Mouse (Mus musculus) heart, embryonic 12.5 days (tissue): ENCODE data around the gene Ostm1. TPM values are rescaled to one million over a fixed set of nuclear protein-coding genes. Genes with fewer than 3 reads are reported as not detected.
A peak's percentile ranks its signal among the peaks of the same experiment; 100 is the strongest.

Source experiments
- ATAC-seq: fragments of 200-750 bp; cut with Nextera tagmentation; 2 replicates; pipeline ENCODE4 v1.8.0; 2017; ENCODE audit warnings: moderate TSS enrichment, moderate library complexity; ENCODE audit not compliant: insufficient number of reproducible peaks, low FRiP score
- H3K27ac ChIP-seq: fragments of 300-500 bp; sonication (generic); 2 replicates; pipeline ENCODE4 v1.5.1; 2016; ENCODE audit warnings: mild to moderate bottlenecking, moderate library complexity; ENCODE audit not compliant: poor library complexity, severe bottlenecking
- H3K27me3 ChIP-seq: fragments of 300-500 bp; sonication (generic); replicated peaks from 2 replicates; pipeline ENCODE4 v1.6.1; 2016; ENCODE audit warnings: mild to moderate bottlenecking, moderate library complexity
- H3K36me3 ChIP-seq: fragments of 300-500 bp; sonication (generic); 2 replicates; pipeline ENCODE4 v1.6.1; 2016; ENCODE audit warnings: mild to moderate bottlenecking, moderate library complexity
- H3K4me1 ChIP-seq: fragments of 300-500 bp; sonication (generic); replicated peaks from 2 replicates; pipeline ENCODE4 v1.6.1; 2016; ENCODE audit warnings: mild to moderate bottlenecking
- H3K4me2 ChIP-seq: fragments of 300-500 bp; sonication (generic); 2 replicates; pipeline ENCODE4 v1.6.1; 2016; ENCODE audit warnings: mild to moderate bottlenecking, moderate library complexity
- H3K4me3 ChIP-seq: fragments of 300-500 bp; sonication (generic); 2 replicates; pipeline ENCODE4 v1.5.1; 2016; ENCODE audit warnings: mild to moderate bottlenecking
- H3K9ac ChIP-seq: fragments of 300-500 bp; sonication (generic); 2 replicates; pipeline ENCODE4 v1.6.1; 2016; ENCODE audit warnings: mild to moderate bottlenecking, moderate library complexity
- H3K9me3 ChIP-seq: fragments of 300-500 bp; sonication (generic); replicated peaks from 2 replicates; pipeline ENCODE4 v1.6.1; 2016; ENCODE audit warnings: mild to moderate bottlenecking, moderate library complexity
- WGBS: fragments of 180-500 bp; shearing (Covaris S2); methylation state at CpG from one replicate; pipeline ENCODE4 v1.1.7; 2016; 5-methylcytosine and 5-hydroxymethylcytosine counted together
- polyA plus RNA-seq: library from polyadenylated mRNA; unstranded; fragments of >200 nt; fragmentation: Nextera tagmentation; extraction: Ambion mirVana; gene quantifications from 2 replicates; pipeline ENCODE4 v1.2.1, GENCODE M21; 2016

The Ostm1 gene
- polyA plus RNA-seq, 1 experiment from 2014 or later: 28.6 TPM

GRCm38 (mm10) chr10:42577525-42578280 lies 5.9 kb upstream of the Ostm1 start:
- H3K9me3 ChIP-seq: no peaks in the 10 kb centered on the region
- H3K27ac ChIP-seq: no peak overlapping the region
- H3K27me3 ChIP-seq: peaks cover 91% of the 10 kb centered on the region
- 3% methylated on average over 15 of the region's 15 CpGs for WGBS
- H3K36me3 ChIP-seq: no peaks in the 10 kb centered on the region
- no peak for ATAC-seq
- H3K9ac ChIP-seq: no peak overlapping the region
- no peak overlapping the region for H3K4me2 ChIP-seq
- peaks cover 26% of the 10 kb centered on the region for H3K4me1 ChIP-seq
- no peak overlapping the region for H3K4me3 ChIP-seq

DNA sequence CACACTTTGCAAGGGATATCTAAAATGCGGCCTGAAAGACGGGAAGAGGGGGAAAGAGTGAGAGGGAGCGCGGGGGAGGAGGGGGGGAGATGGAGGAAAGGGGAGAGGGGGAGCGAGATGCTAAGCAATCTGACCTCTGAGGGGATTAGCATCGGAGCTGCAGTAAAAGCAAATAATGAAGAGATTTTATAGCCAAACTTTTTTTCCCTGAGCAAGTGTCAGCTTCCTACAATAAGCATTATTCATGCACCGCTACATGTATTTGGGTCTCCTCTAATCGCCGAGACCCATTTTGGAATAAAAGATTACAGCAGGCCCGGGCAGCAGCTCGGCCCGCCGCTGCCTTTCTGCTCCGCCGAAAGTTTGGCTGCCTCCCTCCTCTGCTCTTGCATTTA lies 5.3 kb upstream of the Ostm1 start:
- no peak overlapping the region for H3K27ac ChIP-seq
- WGBS: 2% methylated on average over 15 of the region's 15 CpGs
- no peak overlapping the region for H3K9ac ChIP-seq
- H3K4me1 ChIP-seq: peaks cover 29% of the 10 kb centered on the region
- H3K4me3 ChIP-seq: no peak overlapping the region
- H3K36me3 ChIP-seq: no peaks in the 10 kb centered on the region
- no peak for ATAC-seq
- no peak overlapping the region for H3K4me2 ChIP-seq
- H3K27me3 ChIP-seq: peaks cover 91% of the 10 kb centered on the region
- H3K9me3 ChIP-seq: no peaks in the 10 kb centered on the region

GRCm38 (mm10) chr10:42578698-42579474 lies 4.7 kb upstream of the Ostm1 start:
- H3K4me2 ChIP-seq: peak overlapping the region; percentile 55
- no peaks in the 10 kb centered on the region for H3K9me3 ChIP-seq
- H3K9ac ChIP-seq: no peak overlapping the region
- no peaks in the 10 kb centered on the region for H3K36me3 ChIP-seq
- 1% methylated on average over 22 of the region's 22 CpGs for WGBS
- H3K4me3 ChIP-seq: peak overlapping the region; percentile 29; the same call in 1 of the 2 replicates
- H3K27me3 ChIP-seq: peaks cover 91% of the 10 kb centered on the region
- no peak overlapping the region for H3K27ac ChIP-seq
- peaks cover 35% of the 10 kb centered on the region for H3K4me1 ChIP-seq
- ATAC-seq: no peak

DNA sequence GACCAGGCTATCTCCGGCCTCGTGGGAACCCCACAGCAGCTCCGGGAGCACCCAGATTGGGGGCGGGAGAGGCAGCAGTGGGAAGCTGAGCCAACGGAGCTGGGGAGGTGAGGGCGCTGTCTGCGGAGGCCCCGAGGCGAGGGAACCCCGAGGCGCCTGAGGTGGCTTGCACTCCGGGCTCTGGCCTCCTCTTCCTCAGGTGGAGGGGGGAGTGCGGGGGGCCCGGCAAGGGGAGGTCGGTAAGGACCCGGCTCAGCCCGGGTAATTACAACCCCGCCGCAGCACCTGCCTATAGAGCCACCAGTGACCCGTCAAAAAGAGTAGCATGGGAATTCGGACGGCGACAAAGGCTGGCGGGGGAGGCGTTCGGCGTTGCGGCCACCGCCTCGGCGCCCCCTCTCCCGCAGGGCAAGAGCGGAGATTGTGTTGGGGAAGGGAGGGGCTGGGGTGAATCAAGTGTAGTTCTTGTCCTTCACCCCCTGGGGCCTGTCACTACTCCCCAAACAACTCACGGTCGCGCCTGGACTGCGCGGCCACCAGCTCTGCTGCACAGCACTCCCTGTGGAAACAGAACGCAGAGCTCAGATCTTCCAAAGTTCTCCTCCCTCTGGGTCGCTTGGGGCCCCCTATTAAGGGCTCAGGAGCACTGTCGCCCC lies 4.0 kb upstream of the Ostm1 start:
- H3K9ac ChIP-seq: no peak overlapping the region
- H3K9me3 ChIP-seq: no peaks in the 10 kb centered on the region
- peaks cover 42% of the 10 kb centered on the region for H3K4me1 ChIP-seq
- H3K4me2 ChIP-seq: peak overlapping the region; percentile 55
- H3K36me3 ChIP-seq: no peaks in the 10 kb centered on the region
- no peak overlapping the region for H3K27ac ChIP-seq
- peaks cover 91% of the 10 kb centered on the region for H3K27me3 ChIP-seq
- peak overlapping the region; percentile 29 for H3K4me3 ChIP-seq
- under 1% methylated on average over 39 of the region's 41 CpGs for WGBS
- ATAC-seq: no peak

DNA sequence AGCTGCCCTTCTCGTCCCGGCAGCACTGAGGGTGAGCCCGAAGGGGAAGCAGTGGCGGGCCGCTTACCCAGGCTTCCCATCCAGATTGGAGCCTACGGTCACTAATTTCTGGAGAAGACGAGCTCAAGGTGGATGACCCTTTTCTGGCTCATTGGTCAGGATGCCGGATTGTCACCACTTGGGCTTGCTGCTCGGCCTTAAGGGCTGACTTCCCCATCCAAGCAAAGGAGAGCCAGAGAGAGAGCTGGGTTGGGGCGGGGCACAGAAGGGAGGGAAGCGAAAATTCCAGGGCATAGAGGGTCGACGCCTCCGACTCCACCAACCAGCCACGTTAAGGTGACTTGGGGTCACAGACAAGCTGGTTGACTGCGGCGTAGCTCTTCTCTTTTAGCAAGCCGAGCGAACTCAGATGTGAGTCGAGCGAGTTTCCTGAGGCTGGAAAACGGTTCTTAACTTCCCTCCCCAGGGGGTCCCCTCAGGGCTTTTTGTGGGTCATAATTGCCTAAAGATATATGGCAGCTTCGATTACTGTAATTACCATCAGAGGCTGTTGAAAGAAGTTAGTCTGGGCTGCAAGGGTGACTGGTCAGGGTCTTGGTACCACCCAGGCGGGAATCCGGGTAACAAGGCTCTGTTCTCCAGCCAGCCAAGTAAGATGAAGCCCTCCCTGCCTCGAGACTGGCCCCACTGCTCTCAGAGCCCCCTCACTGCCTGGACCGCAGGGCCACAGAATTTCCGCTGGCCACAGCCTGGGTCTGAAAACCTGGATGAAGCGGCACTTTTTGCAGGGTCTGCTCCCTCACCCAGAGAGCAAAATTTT lies 3.3 kb upstream of the Ostm1 start:
- ATAC-seq: no peak
- Histone ChIP-seq H3K27ac (no peak overlapping the region), H3K36me3 (no peaks in the 10 kb centered on the region), H3K27me3 (peaks cover 91% of the 10 kb centered on the region), H3K4me2 (peak overlapping the region; percentile 55), H3K9ac (no peak overlapping the region), H3K4me3 (peak overlapping the region; percentile 29), H3K9me3 (no peaks in the 10 kb centered on the region), H3K4me1 (peaks cover 42% of the 10 kb centered on the region)
- WGBS: 2% methylated on average over 29 of the region's 29 CpGs

GRCm38 (mm10) chr10:42580951-42581277 lies 2.7 kb upstream of the Ostm1 start:
- no peaks in the 10 kb centered on the region for H3K36me3 ChIP-seq
- H3K4me1 ChIP-seq: peaks cover 42% of the 10 kb centered on the region
- no peak overlapping the region for H3K4me2 ChIP-seq
- no peak for ATAC-seq
- H3K9ac ChIP-seq: no peak overlapping the region
- H3K9me3 ChIP-seq: no peaks in the 10 kb centered on the region
- H3K4me3 ChIP-seq: no peak overlapping the region
- WGBS: 4% methylated on average over 7 of the region's 7 CpGs
- H3K27me3 ChIP-seq: peaks cover 91% of the 10 kb centered on the region
- H3K27ac ChIP-seq: no peak overlapping the region

DNA sequence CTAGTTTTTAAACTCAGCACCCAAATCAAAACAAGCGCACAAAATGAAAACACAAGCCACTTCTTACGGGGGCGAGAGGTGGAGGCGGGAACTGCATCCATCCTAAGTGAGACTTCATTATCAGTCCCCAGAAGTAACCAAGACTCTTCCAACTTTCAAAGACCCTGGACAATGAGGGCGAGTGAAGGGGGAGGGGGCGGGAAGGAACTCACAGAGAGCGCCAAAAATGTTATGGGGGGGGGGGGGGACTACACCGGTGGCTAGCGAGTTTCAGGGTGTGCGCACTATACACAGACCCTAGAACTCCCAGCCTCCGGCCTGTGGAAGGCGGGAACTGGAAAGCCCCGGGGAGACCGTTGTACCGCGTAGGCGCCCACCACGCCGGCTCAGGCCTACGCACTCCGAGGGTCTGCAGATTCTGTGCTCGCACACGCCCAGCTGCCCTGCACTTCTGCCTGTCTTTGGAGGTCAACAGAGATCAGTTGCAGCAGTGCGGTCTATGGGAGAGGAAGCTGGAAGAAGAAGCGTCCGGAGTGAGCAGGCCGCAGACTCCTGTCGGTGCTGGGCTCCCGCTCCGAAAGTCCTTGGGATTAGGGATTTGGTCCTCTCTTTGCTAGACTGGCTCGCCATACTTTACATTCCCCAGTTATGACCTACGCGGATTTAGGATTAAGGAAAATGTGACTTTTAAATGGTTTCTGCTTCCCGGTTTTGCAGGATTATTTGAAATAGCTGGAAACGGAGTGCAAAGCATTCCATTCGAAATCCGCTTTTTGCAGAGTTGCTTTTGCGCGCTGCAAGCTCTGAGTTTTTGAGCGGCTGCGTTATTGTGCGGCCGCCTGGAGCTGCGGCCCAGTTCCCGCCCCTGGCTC lies 1.7 kb upstream of the Ostm1 start:
- peak overlapping the region; percentile 60 for H3K4me2 ChIP-seq
- peaks cover 91% of the 10 kb centered on the region for H3K27me3 ChIP-seq
- no peak for ATAC-seq

GRCm38 (mm10) chr10:42582566-42583110 lies 984 bp upstream of the Ostm1 start:
- no peak for ATAC-seq
- Histone ChIP-seq H3K27ac (no peak overlapping the region), H3K9me3 (0 out of 2 replicates have a peak, but pooled peaks cover 3% of the 10 kb centered on the region), H3K27me3 (peaks cover 91% of the 10 kb centered on the region), H3K4me3 (peak overlapping the region; percentile 40), H3K9ac (no peak overlapping the region), H3K36me3 (no peaks in the 10 kb centered on the region), H3K4me2 (peak overlapping the region; percentile 60), H3K4me1 (peaks cover 42% of the 10 kb centered on the region)
- WGBS: under 1% methylated on average over 44 of the region's 44 CpGs

More for the DNA sequence above, 1.7 kb upstream of the Ostm1 start:
- Histone ChIP-seq H3K4me3 (peak overlapping the region; percentile 40), H3K36me3 (no peaks in the 10 kb centered on the region), H3K27ac (no peak overlapping the region), H3K9ac (no peak overlapping the region), H3K9me3 (0 out of 2 replicates have a peak, but pooled peaks cover 3% of the 10 kb centered on the region), H3K4me1 (peaks cover 42% of the 10 kb centered on the region)
- WGBS: 1% methylated on average over 45 of the region's 45 CpGs

DNA sequence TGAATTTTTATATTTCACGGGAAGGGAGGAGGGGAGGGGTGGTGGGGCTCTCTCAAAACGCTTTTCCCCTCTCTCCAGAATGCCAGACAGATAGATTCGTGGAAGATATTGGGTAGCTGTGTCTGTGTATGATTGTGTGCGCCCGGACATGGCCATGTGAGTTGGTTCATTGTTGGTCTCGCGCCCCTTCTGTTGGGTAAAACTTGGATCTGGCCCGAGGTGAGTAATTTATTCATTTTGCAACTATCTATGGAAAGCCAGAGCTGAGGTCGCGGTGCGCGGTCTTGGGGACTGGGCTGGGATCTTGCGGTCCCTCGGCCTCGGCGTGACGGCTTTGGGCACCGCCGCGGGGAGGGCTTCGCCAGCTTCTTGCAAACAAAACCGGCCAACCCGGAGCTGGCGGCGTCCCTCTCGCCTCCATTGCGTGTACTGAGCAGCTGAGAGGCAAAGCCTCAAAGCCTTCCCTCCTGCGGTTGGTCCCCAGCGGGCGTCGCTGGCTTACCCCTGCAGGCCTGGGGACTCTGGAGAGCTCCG lies 347 bp downstream of the Ostm1 start:
- Histone ChIP-seq H3K4me3 (peak overlapping the region; percentile 40), H3K9ac (no peak overlapping the region), H3K27me3 (peaks cover 95% of the 10 kb centered on the region), H3K27ac (no peak overlapping the region), H3K4me1 (peaks cover 42% of the 10 kb centered on the region), H3K9me3 (0 out of 2 replicates have a peak, but pooled peaks cover 3% of the 10 kb centered on the region), H3K36me3 (no peaks in the 10 kb centered on the region), H3K4me2 (peak overlapping the region; percentile 60)
- ATAC-seq: no peak
- under 1% methylated on average over 32 of the region's 32 CpGs for WGBS
